Mouse (Mus musculus): Measurements from ENCODE around the gene Eif2ak4.

The Eif2ak4 gene

DNA sequence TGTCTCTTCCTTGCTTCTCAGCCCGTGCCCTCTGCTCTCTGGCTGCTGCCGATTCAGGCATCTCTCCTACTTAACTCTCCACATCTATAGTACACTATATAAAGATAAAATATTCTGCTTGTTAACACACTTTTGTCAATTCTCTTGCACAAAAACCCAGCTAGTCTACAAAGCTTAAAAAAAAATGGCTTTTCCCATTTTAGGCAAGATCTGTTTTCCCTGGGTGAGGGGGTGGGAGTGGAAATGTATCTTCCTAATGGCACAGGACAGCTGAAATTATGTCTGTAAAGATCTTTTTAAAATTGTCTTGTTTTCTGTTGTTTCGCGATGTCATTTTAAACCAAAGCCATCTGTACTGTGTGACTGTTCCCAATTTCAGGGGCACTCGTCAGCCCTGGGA lies 75.1 kb downstream of the Eif2ak4 start:
- no peak for DNase-seq (ENCODE audit: low spot score in 2 of 2)

DNA sequence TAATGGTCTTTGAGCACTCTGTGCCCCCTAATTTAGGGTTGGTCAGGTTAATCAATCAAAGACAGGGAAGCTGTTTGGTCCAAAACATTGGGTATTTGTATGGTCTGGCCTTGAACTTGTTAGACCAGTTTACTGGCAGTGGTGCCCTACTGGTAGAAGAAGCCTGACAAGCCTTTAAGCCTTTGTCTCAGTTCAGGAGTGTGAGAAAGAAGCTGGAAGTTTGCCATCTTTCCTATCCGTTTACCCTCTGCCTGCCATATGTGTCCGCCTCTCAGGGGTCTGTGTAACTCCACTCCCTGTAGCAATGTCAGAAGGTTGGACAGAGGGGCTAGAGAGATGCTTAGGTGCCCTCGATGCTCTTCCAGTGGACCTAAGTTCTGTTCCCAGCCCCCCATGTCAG lies 76.0 kb downstream of the Eif2ak4 start:
- no peak for DNase-seq (ENCODE audit: low spot score in 2 of 2)

DNA sequence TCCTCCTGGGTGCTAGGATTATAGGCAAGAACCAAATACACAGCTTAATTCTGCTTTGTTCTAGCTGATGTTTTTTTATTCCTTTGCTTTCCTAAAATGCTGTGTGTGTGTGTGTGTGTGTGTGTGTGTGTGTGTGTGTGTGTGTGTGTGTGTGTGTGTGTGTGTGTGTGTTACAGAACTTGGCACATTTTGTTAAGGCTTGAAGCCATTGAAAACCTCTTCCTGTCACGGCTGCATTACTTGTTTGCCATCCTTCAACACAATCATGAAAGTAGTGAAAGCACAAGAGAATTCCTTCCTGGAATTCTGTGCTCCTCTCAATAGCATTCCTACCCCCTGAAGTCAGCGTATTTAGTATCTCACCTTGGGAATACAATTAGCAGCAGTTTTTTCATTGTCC lies 77.5 kb downstream of the Eif2ak4 start:
- no peak for DNase-seq (ENCODE audit: low spot score in 2 of 2)

DNA sequence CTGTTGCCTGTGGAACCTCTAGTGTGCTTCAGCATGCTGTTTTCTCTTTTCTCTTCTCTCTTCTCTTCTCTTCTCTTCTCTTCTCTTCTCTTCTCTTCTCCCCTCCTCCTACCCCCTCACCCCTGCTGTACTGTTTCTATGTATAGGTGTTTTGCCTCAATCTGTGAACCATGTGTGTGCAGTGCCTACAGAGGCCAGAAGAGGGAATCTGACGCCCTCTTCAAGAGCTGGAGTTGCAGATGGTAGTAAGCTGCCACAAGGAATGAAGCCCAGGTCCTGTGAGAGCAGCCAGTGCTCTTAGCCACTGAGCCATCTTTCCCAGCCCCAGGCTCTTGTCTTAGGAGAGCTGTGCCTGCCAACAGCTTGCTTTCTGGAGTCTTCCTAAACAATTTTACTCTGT lies 78.2 kb downstream of the Eif2ak4 start:
- DNase-seq (ENCODE audit: low spot score in 2 of 2) = no peak

DNA sequence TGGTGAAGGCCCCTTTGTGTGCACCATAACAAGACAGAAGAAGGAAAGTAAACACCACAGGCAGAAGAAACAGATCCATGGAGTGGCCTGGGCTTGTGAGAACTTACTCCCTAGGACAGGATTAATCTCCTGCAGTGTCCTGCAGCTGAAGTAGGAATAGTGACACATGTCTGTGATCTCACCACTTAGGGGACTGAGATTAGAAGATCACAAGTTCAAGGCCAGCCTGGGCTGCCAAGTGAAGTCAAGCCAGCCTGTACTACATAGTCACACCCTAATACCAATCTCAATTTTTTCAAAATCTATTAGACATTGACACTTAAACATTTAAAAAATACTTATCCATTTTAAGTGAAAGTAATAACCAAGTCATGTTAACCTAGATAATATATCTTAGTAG lies 79.9 kb downstream of the Eif2ak4 start:
- DNase-seq (ENCODE audit: low spot score in 2 of 2) = no peak

DNA sequence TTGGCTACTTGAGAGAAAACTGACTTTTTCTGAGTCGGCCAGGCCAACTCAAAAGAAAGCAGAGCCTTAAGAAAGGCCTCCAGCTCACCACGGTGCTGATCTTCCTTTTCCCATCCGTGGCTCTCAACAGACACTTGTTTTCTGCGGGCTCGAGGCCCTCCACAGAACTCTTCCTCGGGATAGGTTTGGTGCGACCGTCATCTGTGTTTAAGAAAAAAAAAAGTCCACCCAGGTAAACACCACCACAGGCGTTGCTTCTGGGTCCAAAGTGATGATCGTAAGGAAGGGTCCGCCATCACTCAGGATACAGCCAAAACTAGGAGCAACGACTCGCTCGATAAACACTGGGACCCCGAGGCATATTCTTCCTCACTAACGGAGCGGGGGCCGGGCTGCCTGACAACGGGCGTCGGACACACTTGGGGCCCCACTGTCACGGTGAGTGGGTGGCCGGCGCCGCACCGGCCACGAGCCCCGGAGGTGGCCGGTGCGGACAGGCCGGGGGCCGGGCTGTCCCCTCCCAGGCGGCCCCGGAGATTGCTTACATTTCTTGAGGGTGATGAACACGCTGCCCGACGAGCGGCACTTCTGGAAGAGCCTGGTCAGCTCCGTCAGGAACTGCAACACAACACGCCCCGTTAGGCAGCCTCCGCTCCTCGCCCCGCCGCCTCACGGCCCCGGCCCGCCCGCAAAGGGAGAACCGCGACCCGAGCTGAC lies 90.6 kb downstream of the Eif2ak4 start:
- DNase-seq (ENCODE audit: low spot score in 2 of 2) = no peak

DNA sequence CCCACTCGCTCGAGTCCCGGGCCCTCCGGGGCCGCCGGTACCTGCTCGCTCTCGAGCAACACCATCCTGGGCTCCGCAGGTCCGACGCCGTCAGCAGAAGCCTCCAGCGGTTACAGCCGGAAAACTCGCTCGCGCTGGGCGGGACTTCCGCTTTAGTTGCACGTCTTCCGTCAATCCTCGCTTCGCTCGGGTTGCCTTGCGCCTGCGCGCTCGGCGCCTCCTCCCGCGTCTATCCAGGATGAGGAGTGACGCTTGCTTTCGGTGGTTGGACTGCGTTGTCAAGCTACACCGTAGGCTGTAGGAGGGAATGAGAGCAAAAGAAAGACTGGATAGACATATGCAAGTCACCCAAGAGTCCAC lies 91.1 kb downstream of the Eif2ak4 start, which contains the start of gene Srp14:
Gene Srp14, minus strand, starts transcription at position 162 of the 360 bp plus-strand sequence.
- DNase-seq (ENCODE audit: low spot score in 2 of 2) = peak; percentile 84 to 89

DNA sequence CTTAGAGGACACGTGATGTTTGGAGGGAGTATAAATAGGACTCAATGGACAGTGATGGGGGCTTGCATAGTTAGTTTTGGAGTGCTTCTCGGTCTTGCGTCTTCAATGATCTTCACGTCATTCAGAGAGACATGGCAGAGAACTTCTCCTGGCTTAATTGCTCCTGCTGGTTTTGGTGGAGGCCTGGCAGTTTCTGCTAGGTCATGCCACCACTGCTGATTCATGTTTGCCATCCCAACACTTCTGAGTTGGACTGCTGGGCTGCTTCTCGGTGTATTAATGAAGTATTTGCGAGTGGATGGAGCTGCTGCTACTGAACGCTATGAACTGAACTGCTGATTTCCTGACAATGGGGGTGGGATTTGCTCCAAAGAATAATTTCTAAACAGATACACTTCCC lies 92.5 kb downstream of the Eif2ak4 start:
- no peak for DNase-seq (ENCODE audit: low spot score in 2 of 2)

DNA sequence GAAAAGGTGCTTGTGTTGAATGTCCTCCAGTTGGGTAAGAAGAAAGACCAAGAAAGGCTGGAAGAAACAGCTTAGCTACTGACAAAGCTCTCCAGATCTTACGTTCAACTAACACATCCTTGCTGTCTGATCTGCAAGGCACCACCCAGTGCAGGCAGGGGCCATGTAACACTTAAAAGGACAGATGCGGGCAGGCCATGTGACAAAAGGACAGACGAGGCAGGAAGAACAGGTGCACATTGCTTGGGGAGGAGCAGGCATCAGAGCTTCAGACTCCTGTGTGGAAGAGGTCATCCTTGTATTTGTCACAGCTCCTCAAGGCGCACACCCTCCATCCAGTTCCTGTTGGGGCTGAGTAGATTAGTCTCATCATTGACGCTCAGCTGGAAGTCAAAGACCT lies 94.6 kb downstream of the Eif2ak4 start:
- DNase-seq (ENCODE audit: low spot score in 2 of 2) = no peak

DNA sequence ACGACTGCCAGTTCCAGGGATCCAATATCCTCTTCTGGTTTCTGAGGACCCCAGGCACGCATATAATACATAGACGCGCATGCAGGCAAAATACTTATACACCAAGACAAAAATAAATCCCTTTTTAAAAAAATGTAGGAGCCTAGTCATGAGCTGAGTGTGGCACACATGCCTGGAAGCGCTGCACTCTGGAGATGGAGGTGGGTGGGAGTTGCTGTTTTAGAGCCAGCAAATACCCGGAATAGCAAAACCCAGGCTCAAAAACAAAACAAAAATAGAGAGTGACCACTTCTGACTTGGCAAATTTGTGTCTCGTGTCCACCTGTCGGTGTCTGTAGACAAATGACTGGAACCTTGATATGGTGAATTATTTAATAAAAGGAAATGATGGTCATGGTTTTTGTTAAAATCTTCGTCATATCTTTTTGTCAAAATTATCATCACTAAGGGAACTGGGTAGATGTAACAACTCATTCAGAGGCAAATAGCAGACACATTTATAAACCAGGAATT lies 96.0 kb downstream of the Eif2ak4 start:
- no peak for DNase-seq (ENCODE audit: low spot score in 2 of 2)

DNA sequence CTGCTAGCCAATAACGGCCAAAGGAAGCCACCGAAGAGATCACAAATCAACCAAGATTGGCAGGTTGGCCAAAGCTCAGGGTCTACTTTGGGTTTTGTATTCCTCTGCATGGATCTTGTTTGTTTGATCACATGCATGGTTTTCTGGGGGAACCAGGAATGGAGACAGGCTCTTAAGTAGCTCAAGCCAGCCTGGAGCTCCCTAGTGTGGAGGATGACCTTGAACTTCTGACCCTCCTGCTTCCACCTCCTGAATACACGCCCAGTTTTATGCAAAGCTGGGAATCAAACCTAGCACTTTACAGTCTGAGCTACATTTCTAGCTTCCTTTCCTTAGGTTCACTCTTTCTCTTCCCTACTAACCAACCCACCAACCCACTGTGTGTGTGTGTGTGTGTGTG lies 97.0 kb downstream of the Eif2ak4 start:
- DNase-seq (ENCODE audit: low spot score in 2 of 2) = no peak

DNA sequence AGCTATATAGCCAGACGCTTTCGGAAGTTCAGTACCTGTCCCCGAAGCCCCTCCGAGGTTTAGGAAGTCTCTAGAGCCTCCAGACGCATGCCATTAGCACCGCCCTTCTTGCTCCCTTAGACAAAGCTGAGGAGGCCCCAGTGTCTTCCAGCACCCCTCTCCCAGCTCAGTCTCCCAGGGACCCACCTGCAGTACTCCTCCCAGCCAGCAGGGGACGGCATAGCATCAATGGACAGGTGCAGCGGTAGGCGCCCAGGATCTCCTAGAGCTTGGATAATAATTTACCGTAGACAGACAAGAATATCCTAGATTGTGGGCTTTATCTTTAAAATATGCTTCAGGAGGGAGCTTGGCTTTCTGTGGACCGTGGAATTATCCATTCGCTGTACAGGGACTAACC lies 98.5 kb downstream of the Eif2ak4 start:
- DNase-seq (ENCODE audit: low spot score in 2 of 2) = peak; percentile 71 to 82

DNA sequence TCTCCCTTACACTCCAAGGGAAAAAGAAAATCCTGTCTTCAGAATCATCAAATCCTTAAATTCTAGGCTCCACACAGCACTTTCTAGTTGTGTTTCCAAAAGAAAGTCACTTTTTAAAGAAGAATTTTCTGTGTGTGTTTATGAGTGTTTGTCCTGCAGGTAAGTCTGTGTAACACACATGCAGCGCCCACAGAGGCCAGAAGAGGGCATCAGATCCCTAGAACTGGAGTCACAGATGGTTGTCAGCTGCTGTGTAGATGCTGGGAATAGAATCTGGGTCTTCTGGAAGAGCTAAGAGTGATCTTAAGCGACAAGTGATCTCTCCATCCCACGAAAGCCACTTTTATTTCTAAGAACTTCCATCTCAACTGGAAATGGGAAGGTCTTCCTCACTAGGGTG lies 99.4 kb downstream of the Eif2ak4 start:
- DNase-seq (ENCODE audit: low spot score in 2 of 2) = peak; percentile 23 to 58

DNA sequence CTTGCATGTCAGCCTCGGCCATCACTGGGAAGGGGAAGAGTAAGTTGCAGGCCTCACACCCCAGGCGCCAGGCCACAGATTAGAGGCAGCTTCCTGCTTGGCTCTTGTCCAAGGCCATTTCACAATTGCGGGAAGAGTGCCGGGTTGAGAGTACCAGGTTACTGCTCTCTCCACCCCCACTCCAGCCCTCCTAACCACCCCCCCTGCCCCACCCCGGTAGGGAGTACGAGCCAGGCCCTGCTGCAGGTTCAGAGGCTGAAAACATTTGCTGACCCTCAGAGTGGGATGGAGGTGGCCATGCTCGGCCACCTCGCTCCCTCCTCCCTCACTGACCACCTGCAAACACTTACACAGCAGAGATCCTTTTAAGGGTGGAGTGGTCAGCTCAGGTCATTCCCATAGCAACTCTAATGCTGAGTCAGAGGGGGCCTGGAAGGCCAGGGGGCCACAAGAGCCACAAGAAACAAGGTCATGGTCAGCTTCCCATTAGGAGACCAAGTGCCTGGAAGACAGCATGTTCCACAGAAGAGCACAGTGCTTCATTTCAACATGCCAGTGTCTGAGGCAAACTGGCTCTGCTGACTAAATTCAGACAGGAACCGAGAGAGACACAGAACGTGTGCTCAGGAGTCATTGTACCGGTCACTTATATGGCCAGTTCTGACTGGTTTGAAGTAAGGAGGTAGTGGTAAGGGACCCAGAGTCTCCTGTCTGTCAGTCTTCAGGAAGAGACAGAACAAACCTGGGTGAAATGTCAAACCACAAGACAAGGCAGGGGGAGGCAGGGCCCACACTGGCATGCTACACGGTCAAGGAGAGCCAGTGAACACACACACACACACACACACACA lies 102.0 kb downstream of the Eif2ak4 start:
- peak; percentile 41 to 51 for DNase-seq (ENCODE audit: low spot score in 2 of 2)

DNA sequence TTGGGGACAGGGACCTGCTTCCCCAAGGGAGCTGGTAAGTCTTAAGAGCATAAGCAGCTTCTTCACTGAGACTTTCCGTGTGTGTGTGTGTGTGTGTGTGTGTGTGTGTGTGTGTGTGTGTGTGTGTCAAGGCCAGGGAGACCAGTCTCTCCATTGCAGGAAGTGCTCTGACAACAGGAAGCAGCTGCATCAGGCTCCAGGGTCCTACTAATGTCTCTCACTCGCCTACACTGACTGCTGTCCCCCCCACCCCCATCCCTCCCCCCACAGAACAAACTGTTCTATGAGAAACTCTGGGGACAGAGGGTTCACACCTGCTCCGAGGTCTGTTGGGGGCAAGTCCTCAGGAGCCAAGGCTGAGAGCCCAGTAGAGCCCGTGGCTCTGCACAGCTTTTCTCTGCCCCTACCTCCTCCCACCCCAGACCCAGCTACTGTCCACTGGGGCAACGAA lies 102.9 kb downstream of the Eif2ak4 start:
- peak; percentile 55 to 65 for DNase-seq (ENCODE audit: low spot score in 2 of 2)

DNA sequence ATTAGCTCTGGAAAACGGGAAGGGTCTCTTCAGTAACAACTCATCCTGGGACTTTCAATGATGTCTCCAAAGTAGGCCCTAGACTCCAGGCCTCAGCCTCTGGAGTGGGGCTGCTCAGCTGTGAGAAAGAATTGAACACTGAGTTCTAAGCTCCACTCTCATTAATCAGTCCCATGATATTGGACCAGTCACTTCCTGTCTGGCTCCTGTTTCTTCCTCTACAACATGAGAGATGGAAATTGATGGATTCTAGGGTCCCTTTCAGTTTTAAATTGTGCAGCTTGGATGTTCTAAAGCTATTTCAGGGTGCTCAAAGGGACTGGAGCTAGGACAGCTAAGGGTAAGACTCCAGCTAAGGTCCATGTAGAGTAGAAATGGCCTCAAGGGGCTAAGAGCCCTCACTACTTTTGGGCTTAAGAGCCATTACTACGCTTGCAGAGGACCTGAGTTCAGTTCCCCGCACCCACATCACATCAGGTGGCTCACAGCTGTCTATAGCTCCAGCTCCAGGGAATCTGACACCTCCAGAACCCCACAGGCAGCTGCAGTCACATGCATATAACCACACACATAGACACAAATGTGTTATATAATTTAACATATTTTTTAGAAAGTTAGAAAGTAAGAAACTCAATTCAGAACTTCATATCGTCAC lies 103.5 kb downstream of the Eif2ak4 start:
- DNase-seq (ENCODE audit: low spot score in 2 of 2) = no peak

DNA sequence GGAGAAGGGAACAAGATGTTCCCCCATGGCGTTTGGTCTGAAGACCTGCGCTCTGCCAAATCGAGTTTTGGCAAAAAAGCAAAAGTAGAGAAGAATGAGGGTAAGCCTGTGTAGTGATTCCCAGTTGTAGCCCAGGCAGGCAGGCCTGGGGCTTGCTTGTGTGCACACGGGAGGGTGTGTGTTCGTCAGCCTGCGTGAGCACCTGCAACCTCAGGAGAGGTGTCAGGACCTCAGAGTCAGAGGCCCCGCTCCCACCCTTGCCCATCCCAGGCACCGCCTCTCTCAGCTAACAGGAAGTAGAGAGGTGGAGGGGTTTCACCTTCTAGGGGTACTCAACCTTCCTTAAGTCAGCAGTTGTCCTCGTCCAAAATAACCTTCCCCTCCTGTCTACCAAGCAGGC lies 106.6 kb downstream of the Eif2ak4 start:
- DNase-seq (ENCODE audit: low spot score in 2 of 2) = no peak

DNA sequence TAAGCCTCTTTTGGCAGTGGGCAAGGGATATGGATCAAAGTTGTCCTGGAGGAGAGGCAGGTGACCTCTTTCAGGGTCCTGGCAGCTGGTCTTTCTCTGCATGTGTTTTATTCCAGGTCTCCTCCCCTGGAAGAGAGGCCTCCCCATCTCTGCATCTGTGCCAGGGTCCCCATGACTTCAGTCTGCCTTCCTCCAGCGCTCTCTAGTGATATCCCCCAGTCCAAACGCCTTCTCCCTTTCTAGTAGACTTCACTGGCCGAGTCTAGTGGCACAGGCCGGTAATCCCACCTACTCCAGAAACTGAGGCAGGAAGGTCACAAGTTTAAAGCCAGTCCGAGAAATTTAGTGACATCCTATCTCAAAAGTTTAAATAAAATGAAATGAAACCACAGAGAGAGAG lies 109.5 kb downstream of the Eif2ak4 start:
- no peak for DNase-seq (ENCODE audit: low spot score in 2 of 2)

DNA sequence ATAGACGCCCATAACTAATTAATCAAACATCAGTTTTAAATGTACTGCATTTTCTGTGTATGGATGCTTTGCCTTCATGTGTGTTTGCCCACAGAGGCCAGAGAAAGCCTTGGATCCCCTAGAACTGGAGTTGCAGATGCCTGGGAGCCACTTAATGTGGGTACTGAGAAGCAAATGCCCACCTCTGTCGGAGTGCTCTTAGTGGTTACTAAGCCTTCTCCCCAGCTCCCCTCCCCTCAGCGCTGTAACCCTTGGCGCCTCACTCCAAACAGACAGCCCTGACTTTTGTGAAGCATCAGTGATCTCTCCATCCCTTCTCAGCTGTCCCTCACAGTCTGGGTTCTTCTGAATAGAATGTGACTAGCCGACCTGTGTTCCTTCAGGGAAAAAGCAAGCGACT lies 110.1 kb downstream of the Eif2ak4 start:
- no peak for DNase-seq (ENCODE audit: low spot score in 2 of 2)

DNA sequence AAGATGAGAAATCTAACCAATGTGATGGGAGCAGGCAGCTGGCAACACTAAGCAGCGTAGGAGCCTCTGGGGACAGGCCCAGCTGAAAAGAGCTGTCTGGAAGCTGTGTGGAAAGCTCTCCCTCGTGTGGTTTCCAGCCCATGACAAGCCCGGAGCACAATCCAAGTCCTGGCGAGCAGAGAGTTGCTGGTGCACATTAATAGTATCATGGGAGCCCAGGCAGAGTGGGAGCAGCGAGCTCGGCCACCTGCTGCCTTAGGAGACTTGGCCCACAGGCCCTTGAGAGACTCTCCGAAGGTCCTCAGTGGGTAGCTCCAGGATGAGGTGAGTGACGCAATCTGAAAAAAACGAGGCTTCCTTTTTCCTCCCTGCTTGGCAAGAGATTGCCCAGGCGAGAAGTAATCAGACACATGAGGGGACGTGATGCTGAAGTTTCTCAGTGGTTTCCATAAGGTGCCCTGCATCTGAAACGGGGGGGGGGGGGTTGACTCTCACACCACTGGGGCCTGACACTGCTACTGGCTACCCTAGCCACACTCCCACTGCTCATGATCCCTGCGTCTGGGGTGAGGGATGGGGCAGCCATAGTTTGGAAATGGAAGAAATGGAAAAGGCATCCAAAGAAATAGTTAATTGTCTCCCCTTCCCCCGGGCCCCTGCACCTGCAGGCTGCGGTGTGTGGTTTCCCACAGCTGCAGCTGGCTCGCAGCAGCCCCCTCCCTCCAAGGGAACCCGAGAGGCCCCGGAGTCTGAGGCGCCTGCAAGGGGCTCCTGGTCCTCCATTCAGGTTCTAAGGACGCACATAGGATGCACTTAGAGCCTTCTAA lies 110.9 kb downstream of the Eif2ak4 start:
- DNase-seq (ENCODE audit: low spot score in 2 of 2) = no peak

DNA sequence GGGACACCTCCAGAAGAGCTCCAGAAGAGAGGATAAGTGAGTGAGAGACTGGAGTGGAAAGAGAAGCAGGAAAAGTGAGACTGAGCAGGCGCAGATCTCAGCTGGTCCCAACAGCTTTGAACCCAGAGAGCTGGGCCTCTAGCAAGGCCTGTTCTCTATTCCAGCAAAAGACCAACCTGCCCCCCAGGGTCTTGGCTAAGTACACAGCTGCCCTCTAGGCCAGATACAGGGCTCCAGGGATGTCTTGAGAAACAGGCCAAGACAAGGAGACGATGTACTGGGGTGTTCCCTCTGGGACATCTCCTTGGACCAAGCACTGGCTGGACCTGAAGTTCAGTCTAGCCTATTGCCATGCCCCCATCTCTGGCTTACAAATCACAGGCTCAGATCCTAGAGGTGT lies 111.8 kb downstream of the Eif2ak4 start:
- no peak for DNase-seq (ENCODE audit: low spot score in 2 of 2)

DNA sequence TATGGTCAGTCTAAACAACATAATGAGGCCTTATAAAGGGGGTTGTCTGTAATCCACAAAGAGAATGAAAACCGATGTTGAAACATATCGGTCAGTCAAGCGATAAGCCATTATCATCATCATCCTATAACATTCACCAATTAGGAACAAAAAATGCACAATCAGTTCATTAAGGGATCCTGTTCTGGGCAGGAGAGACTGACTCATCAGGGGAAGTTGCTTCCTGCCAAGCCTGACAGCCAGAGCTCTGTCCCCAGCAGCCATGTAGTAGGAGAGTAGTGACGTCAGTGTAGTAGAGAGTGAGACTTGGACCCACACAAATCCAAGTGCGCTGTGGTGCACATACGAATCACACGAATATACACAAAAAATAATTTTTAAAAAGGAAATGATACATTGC lies 118.7 kb downstream of the Eif2ak4 start:
- no peak for DNase-seq (ENCODE audit: low spot score in 2 of 2)

All from natural killer cell, adult 2 months (primary cell).